Mouse (Mus musculus) heart, adult 11 months (tissue): ENCODE measurements around the gene Gsg1.

ENCODE experiments used
- DNase-seq: peaks from one replicate; pipeline ENCODE4 v3.0.0; 2022

Gene Gsg1

DNA sequence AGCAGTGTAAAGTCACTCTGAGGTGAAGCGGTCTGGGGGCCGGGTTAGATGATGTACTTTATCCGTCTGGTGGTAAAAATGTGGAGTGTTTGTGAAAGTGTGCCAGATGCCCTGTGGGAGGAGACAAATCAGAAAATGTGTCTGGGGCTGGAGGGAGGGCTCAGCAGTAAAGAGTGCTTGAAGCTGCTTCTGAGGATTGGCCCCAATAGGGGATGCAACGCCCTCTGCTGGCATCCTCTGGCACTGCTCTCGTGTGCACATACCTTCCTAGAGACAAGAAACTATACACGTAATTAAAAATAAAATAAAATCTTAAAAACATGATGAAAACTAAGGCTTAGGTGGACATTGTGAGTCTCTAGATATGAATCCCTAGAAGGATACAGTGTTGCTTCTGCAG is 6.3 kb upstream of the Gsg1 start:
- no peak for DNase-seq

DNA sequence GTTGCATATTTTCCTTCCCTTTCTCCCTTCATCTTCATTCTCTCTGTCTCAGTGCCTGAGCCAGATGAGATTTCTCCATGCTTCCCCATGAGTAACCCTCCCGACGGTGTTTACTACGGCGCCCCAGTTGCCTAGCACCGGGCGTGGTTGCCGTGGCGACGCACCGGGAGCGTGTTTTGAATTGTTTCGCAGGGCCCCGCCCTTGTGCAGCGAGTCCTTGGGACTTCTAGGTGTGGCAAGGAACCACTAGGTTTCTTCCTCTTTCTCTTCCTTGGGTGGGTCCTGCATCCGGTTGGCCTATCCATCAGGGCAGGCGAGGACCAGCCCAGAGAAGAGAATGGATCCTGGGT is 1.4 kb downstream of the Gsg1 start:
- peak; percentile 99 for DNase-seq

DNA sequence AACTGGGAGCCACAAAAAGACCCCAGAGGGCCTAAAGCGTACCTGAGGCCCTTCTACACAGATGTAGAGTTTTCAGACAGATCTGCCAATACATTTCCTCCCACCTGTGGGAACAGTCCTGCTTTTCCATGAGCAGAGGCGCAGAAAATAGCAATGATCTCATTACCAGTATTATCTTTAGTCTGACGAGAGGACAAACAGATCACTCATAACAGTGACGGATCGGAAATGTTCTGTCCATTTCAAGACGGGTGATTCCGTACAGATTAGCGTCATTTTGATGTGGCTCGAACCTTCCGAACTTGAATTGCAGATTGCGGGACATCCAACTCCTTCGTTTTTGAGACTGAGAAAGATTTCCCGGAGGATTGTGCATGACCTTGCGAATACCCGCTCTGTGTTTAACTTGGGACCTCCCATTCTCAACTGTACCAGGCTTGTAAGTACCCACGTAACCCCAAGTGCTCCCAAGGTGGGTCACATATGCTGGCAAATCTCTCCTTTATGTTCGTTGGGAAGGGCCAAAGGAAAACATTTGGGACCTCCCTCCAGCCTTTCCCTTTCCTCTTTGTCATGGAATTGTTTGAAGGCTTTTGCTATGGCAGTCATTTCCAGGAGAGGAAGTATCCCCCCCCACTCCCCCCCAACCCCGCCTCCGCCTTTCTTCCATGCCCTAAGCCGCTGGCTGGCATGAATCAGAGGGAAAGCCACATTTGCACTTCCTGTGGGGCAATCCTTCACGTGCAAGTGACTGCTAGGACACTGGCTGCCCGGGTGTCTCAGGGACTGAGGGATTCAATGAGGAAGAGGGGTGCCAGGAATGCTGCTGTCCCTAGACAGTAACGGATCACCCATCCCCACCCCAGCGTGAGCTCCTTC is 2.1 kb downstream of the Gsg1 start:
- peak; percentile 85 for DNase-seq

DNA sequence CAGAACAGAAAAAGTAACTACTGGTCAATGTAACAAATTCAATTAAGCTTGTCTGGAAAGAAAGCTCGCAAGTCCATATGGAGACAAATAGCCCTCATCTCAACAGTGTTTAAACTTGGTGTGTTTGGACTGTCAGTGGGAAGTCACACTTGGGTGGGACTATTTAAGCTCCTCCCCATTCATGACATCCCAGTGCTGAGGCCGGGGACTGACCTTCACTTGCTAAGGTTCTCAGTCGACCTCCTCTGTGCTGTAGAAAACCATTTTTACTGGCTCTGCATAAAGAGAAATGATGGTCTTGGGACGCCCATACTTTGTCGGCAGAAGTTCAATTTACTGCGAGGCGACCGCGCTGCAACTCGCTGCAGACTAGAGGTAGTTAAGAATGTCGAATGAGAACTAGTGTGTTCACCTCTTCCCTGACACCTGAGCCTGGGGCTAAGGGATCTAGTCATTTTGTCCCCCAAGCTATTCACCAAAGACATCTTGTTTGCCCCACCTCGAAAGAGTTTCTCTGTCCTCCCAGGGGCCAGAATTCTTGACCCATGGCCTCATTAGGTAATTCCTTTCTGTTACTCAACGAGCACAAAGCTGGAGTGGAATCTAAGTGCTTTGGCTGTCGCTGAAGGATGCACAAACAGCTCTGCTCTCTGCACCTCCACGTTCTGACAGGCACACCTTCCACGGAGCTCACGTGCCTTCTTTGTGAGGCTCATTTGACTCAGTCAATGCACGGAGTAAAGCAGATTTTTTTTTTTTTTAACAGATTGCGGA is 3.0 kb downstream of the Gsg1 start:
- peak; percentile 91 for DNase-seq

DNA sequence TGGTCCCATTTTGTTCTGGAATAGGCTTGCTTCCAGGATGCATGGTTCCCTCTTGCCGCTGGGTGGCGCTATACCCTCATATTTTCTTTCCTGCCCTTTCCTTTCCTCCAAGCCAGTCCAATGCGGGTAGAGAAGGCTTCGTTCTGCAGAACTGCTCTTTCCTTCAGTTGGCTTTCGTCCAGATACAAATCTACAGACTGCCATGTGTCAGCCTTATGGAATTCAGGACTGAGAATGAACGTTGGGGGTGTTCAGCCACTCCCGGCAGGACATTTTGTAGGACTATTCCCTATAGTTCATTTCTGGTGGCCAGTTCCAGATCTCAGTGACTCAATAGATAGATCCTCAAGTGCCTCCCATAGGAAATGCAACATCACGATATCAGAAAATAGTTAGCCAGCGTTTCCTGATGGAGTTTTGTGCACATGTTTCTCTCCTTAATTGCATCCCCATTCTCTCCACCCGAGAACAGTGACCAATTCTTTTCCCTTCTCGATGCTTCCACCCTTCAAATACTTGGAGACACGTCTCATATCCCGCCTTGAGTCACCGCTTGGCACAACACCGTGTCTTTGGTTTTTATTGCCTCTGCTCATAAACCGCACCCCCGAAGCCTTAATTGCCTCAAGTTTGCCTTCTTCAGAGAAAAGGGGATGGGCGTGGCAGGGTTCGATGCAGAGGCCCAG is 4.2 kb downstream of the Gsg1 start:
- peak; percentile 98 for DNase-seq

GRCm38 (mm10) chr6:135247861-135248260 is 6.3 kb downstream of the Gsg1 start:
- no peak for DNase-seq

GRCm38 (mm10) chr6:135245586-135245985 is 8.6 kb downstream of the Gsg1 start:
- DNase-seq, result no peak

GRCm38 (mm10) chr6:135240361-135240760 is 13.8 kb downstream of the Gsg1 start:
- no peak for DNase-seq

DNA sequence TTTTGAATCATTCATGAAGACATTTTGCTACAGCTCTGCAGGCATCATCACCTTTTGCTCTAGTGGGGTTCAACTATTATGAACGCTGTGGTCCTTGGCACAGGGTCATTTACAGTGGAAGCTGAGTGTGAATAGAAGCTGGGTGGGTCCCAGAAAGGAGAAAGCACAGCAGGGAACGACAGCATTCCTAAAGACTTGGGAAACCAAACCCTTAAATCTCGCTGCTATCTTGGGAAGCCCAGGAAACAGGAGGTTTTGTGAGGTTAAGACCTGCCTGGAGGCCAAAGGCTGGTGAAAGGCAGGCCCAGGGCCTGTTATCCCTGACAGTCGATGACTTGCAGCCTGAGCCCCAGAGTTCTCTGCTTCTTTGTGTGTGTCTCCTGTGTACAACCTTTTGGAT is 15.9 kb downstream of the Gsg1 start:
- no peak for DNase-seq

GRCm38 (mm10) chr6:135237326-135237725 is 16.8 kb downstream of the Gsg1 start:
- DNase-seq, result peak; percentile 95

DNA sequence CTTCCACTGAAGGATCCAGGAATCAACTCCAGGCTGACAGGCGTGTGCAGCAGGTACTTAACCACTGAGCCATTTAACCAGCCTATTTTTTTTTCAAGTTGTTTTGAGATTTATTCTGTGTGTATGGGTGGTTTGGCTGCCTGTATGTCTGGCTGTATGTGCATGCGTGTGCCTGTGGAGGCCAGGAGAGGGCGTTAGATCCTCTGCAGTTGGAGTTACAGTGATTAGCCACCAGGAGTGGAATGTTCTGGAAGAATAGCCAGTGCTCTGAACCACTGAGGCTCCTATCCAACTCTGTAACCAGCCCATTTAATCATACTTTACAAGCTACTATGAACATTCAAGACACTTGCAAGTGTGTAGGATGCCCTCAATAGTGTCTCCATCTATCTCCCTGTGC is 17.6 kb downstream of the Gsg1 start:
- DNase-seq, result no peak

DNA sequence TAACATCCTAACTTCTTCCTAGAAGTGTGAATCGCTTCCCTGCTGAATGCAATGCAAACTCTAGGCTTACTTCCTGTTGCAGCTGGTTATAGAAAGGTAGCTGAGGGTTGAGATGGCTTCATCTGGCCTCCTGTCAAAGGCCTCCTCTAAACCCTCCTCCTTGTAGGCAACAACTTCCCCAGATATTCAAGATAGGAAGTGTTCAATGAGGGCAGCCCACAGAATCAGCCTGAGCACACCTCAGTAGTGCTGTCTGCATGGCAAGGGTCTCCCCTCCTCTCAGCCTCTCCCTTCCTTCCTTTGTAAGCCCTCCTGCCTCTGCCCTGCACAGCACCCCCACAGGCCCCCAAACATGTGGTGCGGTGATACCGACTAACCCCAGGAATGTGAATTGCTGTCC is 18.4 kb downstream of the Gsg1 start:
- DNase-seq, result no peak

DNA sequence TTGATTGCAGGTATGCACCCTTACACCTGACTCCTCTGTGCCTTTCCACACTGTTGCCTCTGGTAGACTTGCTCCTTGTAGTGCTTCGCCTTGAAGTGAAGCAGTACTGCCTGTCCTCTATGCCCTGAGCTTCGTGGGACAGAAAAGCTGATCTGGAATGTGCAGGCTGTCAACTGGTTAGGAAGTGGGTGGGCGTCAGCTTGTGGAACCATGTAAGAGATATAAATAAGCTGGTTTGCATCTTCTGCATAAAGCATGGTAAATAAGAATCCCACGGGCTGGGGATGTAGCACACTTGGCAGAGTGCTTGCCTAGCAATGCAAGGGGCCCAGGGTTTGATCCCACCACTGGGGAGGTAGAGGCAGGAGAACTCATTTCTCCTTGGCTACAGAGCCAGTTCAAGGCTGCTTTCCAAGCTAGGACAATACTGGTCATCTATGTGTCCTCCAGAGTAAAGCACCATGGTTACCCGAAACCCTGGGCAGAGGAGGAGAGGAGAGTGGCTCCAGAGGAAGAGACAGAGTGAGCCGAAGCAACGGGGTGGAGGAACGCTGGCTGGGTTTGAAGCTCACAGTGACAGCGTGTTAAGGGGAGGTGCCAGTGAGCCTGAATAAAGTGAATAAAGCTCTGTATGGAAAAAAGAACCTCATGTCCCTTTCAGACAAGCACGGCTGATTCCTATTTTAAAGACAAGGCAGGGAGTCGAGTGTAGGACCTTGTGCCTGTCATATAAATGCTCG is 21.5 kb downstream of the Gsg1 start:
- DNase-seq, result no peak

DNA sequence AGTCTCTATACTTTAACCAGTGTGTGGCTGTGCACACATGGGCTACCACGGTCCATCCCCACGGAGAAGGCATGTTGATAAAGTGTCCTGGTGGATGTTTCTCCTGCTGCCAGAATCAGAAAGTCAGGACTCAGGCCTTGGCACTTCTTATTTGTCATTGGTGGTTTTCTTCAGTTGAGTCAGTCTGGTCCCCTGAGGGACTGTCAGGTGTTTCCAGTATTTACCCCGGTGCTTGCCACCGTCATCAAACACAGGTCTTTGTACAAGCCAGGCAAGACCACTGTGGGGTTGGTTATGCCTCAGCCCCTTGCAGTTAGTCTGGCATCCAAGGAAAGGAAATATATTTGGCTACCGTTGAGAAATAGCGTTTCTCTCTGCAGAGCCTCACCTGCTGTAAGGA is 23.6 kb downstream of the Gsg1 start:
- no peak for DNase-seq

DNA sequence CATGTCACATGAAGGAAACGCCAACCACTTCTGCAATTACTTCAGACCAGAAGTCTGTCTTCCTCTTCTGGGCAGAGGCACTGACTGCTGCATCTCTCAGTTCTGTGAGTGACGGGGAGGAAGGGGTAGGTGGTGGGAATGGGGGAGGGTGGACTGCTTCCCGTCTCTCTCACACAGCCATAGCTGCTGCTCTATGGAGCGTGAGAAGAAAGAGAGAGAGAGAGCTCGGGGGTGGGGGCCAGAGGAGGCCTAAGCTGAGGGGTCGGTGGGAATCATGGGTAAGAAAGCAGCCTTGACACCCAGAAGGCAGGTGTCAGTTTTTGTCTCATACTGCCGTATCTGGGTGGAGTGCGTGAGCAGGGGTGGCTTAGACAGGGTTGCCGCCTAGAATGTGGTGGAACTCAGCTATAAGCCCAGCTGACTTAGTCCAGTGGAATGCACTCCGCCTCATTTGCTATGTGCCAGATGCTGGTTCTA is 25.6 kb downstream of the Gsg1 start:
- peak; percentile 92 for DNase-seq

DNA sequence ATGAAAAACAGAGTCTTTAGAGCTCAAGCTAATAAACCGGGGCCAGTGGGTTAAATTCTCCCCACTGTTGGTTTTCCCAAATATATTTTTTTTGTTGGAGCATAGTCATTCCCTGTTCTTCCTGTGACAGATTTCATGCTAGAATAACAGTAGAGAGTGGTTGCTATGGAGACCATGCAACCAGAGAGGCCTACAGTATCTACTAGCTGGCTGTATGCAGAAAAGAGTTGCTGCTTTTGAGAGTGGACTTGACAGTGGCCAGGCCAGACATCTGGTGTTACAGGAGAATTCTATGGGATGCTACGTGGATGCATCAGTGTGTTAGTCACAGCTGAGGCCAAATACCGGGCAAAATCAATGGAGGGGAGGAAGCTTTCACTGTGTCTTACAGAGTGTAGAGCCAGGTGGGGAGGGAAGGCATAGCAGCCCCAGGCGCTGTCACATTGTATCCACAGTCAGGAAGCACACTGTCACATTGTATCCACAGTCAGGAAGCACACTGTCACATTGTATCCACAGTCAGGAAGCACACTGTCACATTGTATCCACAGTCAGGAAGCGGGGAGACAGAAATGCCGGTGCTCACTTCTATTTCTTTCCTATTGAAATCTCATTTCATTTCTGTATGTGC is 30.2 kb downstream of the Gsg1 start:
- no peak for DNase-seq

- no peak for DNase-seq
Observed at GRCm38 (mm10) chr6:135219916-135220315, 34.2 kb downstream of the Gsg1 start.

- no peak for DNase-seq
Observed at GRCm38 (mm10) chr6:135218330-135218729, 35.8 kb downstream of the Gsg1 start.

GRCm38 (mm10) chr6:135212666-135213065 is 41.5 kb downstream of the Gsg1 start:
- DNase-seq, result no peak

- no peak for DNase-seq
Observed at GRCm38 (mm10) chr6:135211169-135211568, 43.0 kb downstream of the Gsg1 start.

GRCm38 (mm10) chr6:135206909-135207308 is 47.2 kb downstream of the Gsg1 start:
- no peak for DNase-seq

- no peak for DNase-seq
Observed at GRCm38 (mm10) chr6:135205802-135206201, 48.3 kb downstream of the Gsg1 start.
